Mouse (Mus musculus): Measurements from ENCODE around the gene Cpt1b.
A peak's percentile ranks its signal among the peaks of the same experiment; 100 is the strongest.
"Not testable (repeated sequence)": the region's sequence is repeated elsewhere in the genome, so short reads cannot be mapped to it uniquely, and the experiment has no call there.

Gene Cpt1b

GRCm38 (mm10) chr15:89432946-89433345 is 7.3 kb upstream of the Cpt1b start:
- no peak for DNase-seq (ENCODE audit: low spot score)

GRCm38 (mm10) chr15:89431806-89432205 is 6.1 kb upstream of the Cpt1b start:
- no peak for DNase-seq (ENCODE audit: low spot score)

- DNase-seq (ENCODE audit: low spot score) = no peak
Measured at GRCm38 (mm10) chr15:89431271-89431670, 5.6 kb upstream of the Cpt1b start.

GRCm38 (mm10) chr15:89430771-89431170 is 5.1 kb upstream of the Cpt1b start:
- DNase-seq (ENCODE audit: low spot score) = not testable (repeated sequence)

- no peak for DNase-seq (ENCODE audit: low spot score)
Measured at GRCm38 (mm10) chr15:89430341-89430740, 4.7 kb upstream of the Cpt1b start.

GRCm38 (mm10) chr15:89429352-89430221 is 3.9 kb upstream of the Cpt1b start, which contains the start of the genes C730034F03Rik, Gm44502 and Chkb:
TSS of gene C730034F03Rik (plus strand) at chr15:89429589.
TSS of gene Gm44502 (minus strand) at chr15:89429696.
TSS of gene Chkb (minus strand) at chr15:89429908.
- peak; percentile 88 for DNase-seq (ENCODE audit: low spot score)

GRCm38 (mm10) chr15:89428821-89429351 is 3.2 kb upstream of the Cpt1b start:
- no peak for DNase-seq (ENCODE audit: low spot score)

- DNase-seq (ENCODE audit: low spot score) = no peak
Measured at GRCm38 (mm10) chr15:89428136-89428790, 2.6 kb upstream of the Cpt1b start.

- DNase-seq (ENCODE audit: low spot score) = no peak
Measured at GRCm38 (mm10) chr15:89426716-89427115, 1.1 kb upstream of the Cpt1b start.

GRCm38 (mm10) chr15:89424621-89425020 is 1.0 kb downstream of the Cpt1b start:
- no peak for DNase-seq (ENCODE audit: low spot score)

GRCm38 (mm10) chr15:89421938-89422337 is 3.7 kb downstream of the Cpt1b start:
- DNase-seq (ENCODE audit: low spot score) = no peak

- DNase-seq (ENCODE audit: low spot score) = no peak
Measured at GRCm38 (mm10) chr15:89415282-89415681, 10.4 kb downstream of the Cpt1b start.

GRCm38 (mm10) chr15:89410118-89410517 is 15.5 kb downstream of the Cpt1b start, which contains the start of gene Syce3:
TSS of gene Syce3 (minus strand) at chr15:89410503.
- no peak for DNase-seq (ENCODE audit: low spot score)

- no peak for DNase-seq (ENCODE audit: low spot score)
Measured at GRCm38 (mm10) chr15:89406691-89407090, 19.0 kb downstream of the Cpt1b start.

GRCm38 (mm10) chr15:89404831-89405623 is 20.6 kb downstream of the Cpt1b start:
- no peak for DNase-seq (ENCODE audit: low spot score)

GRCm38 (mm10) chr15:89402471-89402870 is 23.2 kb downstream of the Cpt1b start:
- no peak for DNase-seq (ENCODE audit: low spot score)

GRCm38 (mm10) chr15:89399716-89400115 is 25.9 kb downstream of the Cpt1b start:
- DNase-seq (ENCODE audit: low spot score) = no peak

GRCm38 (mm10) chr15:89398146-89398545 is 27.5 kb downstream of the Cpt1b start:
- no peak for DNase-seq (ENCODE audit: low spot score)

GRCm38 (mm10) chr15:89396883-89397282 is 28.8 kb downstream of the Cpt1b start:
- DNase-seq (ENCODE audit: low spot score) = no peak

GRCm38 (mm10) chr15:89390081-89390480 is 35.6 kb downstream of the Cpt1b start:
- no peak for DNase-seq (ENCODE audit: low spot score)

- DNase-seq (ENCODE audit: low spot score) = no peak
Measured at GRCm38 (mm10) chr15:89387127-89387526, 38.5 kb downstream of the Cpt1b start.

- no peak for DNase-seq (ENCODE audit: low spot score)
Measured at GRCm38 (mm10) chr15:89384617-89385016, 41.0 kb downstream of the Cpt1b start, which contains the start of gene Klhdc7b. TSS of gene Klhdc7b (plus strand) at chr15:89384917.

All from ovary, postnatal 36 days (tissue).